Mouse (Mus musculus): ENCODE measurements at regions not wholly inside any gene's neighbourhood (a gene's known extent, or its start where the extent isn't known, plus 50 kb on each side); places are given as distances from the start of the nearest gene placed in this dataset.

DNA sequence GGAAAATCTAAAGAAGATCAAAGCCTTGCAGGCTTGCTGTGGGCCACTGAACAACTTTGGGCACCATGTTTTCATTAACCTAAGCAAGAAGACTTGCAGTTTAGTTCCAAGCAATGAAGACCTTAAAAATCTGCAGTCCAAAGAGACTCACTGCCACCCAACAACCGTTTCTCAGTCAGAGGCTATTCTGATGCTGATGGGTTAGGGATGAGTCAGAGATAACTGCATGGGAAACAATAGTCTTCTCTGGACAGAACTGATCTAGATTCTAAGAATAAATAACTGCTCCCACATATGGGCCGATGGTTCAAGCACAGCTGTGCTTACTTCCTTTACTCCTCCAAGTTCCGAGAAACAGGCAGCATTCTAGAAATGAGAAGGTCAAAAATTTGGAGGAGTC, 485.0 kb upstream of the Tnp1 start:
- no peak for TF ChIP-seq CTCF (IDR thresholded peaks at IDR 0.05; ENCODE audit: control insufficient read depth, insufficient read depth, insufficient read length)
- no peak for TF ChIP-seq FOSL1 (IDR thresholded peaks at IDR 0.05; ENCODE audit: insufficient read depth, low read length, poor library complexity, severe bottlenecking)
- no peak for TF ChIP-seq MYOG (IDR thresholded peaks at IDR 0.05; ENCODE audit: control insufficient read depth, extremely low read depth, insufficient read length)

Data from C2C12 (cell line).